Mouse (Mus musculus) layer of hippocampus, adult 18-20 months (tissue): ENCODE results near the gene Met. TPM values are rescaled to one million over a fixed set of nuclear protein-coding genes. Genes with fewer than 3 reads are reported as not detected.

Experiments used
- DNase-seq, 2 experiments: peaks; one replicate each; pipeline ENCODE4 v3.0.0; 2022; ENCODE audit warnings: low spot score in 2 of 2
- total RNA-seq, 2 experiments: library from RNA; stranded (reverse); gene quantifications; 2 replicates each; pipeline ENCODE4 v1.2.3; 2021

The Met gene
- total RNA-seq, 2 experiments from 2014 or later: 1.7 to 3.2 TPM

DNA sequence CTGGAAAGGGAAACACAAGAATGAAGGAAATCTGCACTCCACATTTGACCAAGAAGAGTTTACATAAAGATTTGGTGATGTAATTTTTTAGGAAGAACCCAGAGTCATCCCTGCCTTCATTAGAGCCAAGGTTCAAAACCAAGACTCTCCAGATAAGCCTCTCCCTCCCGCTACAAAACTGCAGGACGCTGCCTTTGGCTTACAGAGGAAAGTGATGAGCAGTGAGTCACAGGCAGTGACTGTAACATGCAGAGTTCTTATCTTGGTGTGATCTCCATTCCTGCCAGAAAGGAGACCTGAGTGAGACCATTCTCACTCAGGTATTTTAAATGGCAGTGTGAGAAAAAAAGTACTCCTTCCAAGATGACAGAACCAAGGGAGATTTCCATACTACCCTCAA is 137.9 kb downstream of the Met start:
- DNase-seq: no peak

- DNase-seq: no peak
These were observed 143.3 kb downstream of the Met start for GRCm38 (mm10) chr6:17606915-17607314.

GRCm38 (mm10) chr6:17611352-17612010 is 147.9 kb downstream of the Met start:
- DNase-seq: no peak

DNA sequence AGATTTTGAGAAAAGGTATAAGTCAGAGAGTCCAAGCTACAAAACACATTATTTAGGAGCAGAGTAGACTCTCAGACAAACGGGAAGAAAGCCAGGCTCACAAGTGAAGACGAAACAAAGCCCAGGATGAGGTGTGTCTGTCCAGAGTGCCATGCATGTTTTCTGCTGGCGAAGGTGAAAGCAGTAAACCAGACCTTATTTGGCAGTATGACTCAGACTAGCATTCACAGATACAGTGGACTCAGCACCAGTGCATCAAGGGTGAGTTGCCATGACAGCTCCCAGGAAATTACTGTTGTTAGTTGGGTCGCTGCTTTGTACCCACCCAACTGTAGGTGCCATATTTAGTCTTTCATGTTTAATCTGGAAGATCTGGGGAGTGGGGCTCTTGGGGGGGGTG is 149.1 kb downstream of the Met start:
- no peak for DNase-seq

DNA sequence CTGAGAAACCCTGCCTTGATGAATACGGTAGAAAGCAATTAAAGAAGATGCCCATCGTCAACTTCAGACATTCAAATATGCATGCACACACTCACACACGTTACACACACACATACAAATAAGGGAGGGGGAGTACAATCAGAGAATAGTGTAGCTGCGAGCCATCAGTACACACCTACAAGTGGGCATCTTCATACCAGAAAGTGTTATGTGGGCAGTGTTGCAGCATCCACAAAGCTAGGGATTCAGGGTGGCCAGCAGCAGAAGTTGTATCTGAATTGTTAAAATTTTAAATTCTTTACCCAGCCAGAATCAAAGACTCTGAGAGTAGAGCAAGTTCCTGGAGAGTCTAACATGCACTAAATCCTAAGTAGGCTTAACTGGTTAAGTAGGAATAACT is 157.2 kb downstream of the Met start:
- no peak for DNase-seq

DNA sequence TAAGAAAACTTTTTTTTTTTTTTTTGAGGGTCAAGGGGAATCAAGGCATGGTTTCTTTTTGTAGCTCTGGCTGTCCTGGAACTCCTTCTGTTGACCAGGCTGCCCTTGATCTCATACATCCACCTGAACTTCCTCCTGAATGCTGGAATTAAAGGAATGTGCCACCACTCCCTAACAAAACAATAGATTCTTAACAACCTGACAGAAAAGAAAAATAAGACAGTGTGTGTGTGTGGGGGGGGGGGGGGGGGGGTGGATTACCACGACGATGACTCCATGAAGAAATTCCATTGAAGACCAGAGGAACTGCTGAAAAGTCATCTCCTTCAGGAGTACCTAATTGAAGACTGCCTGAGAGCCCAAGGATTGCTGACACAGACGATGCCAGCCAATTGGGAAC is 157.8 kb downstream of the Met start:
- DNase-seq: no peak

Other genes with a start within 250 kb of the Met start
- gene Cav2, start 182.6 kb upstream of the Met start, total RNA-seq: 10 to 100 TPM; 21.5 to 21.6 TPM
- 10 to 100 TPM; 13.5 TPM for gene Cav1, start 157.5 kb upstream of the Met start, total RNA-seq
- gene Capza2, start 172.4 kb downstream of the Met start, total RNA-seq: 100 to 1,000 TPM; 288 to 300 TPM
- gene St7, start 229.1 kb downstream of the Met start, total RNA-seq: 10 to 100 TPM; 47.4 to 47.7 TPM